Mouse (Mus musculus): ENCODE results near the gene Tmem274. TPM values are rescaled to one million over a fixed set of nuclear protein-coding genes. Genes with fewer than 3 reads are reported as not detected.
A peak's percentile ranks its signal among the peaks of the same experiment; 100 is the strongest.

Tmem274 gene
- polyA plus RNA-seq, 1 experiment from 2014 or later, result 0.83 TPM

GRCm38 (mm10) chr4:149485825-149486206, 8.6 kb downstream of the Tmem274 start:
- Histone ChIP-seq H3K27me3 (ENCODE audit: low read depth, poor library complexity, severe bottlenecking) (no peaks in the 10 kb centered on the region), H3K36me3 (peaks cover 41% of the 10 kb centered on the region), H3K4me3 (peak overlapping the region; percentile 72), H3K27ac (peak overlapping the region; percentile 88), H3K4me1 (peaks cover 20% of the 10 kb centered on the region), H3K9me3 (replicated peaks) (no peaks in the 10 kb centered on the region)
- peak; percentile 46 for DNase-seq (ENCODE audit: low spot score)
- under 1% methylated on average over 10 of the region's 10 CpGs for WGBS

GRCm38 (mm10) chr4:149487729-149488128, 10.6 kb downstream of the Tmem274 start:
- 97% methylated on average over 12 of the region's 12 CpGs for WGBS
- peaks cover 59% of the 10 kb centered on the region for H3K36me3 ChIP-seq
- H3K4me1 ChIP-seq, result peaks cover 20% of the 10 kb centered on the region
- H3K4me3 ChIP-seq, result no peak overlapping the region
- H3K27ac ChIP-seq, result no peak overlapping the region
- no peak for DNase-seq (ENCODE audit: low spot score)
- H3K27me3 ChIP-seq (ENCODE audit: low read depth, poor library complexity, severe bottlenecking), result no peaks in the 10 kb centered on the region
- H3K9me3 ChIP-seq (replicated peaks), result no peaks in the 10 kb centered on the region

DNA sequence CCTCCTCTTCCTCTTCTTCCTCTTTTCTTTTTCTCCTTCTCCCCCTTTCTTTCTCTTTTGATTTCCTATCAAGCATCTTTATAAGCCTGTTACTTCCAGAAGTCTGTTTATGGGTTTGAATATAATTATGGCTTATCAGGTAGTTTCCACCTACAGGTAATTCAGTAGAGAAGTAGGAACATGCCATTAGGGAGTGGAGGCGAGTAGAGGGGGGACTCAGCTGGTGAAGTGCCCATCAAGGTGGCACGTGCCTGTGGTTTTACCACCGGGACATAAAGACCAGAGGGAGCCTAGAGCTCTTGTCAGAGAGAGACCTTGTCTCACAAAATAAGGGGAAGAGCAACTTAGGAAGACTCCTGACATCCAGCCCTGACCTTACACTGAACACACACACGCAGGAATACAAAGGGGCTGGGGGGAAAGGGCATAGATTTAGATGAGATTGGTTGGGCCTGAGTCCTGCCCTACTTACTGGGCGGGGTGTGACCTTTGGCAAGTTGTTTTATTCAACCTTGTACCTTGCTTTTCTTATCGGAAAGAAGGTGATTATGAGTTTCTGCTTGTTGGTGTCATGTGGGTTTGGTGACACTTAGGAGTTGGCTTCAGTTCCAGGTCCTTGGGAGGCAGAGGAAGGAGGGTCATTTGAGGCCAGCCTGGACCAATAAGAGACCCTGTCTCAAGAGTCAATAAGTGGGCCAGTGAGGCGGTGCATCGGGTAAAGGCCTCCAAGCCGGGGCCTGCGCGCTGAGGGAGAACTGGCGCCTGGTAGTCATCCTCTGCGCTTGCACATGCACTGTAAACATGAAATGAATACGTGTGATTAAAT, 12.4 kb downstream of the Tmem274 start:
- no peaks in the 10 kb centered on the region for H3K9me3 ChIP-seq (replicated peaks)
- H3K36me3 ChIP-seq, result peaks cover 76% of the 10 kb centered on the region
- WGBS, result 95% methylated on average over 14 of the region's 14 CpGs
- peaks cover 12% of the 10 kb centered on the region for H3K4me1 ChIP-seq
- no peak for DNase-seq (ENCODE audit: low spot score)
- no peak overlapping the region for H3K4me3 ChIP-seq
- no peaks in the 10 kb centered on the region for H3K27me3 ChIP-seq (ENCODE audit: low read depth, poor library complexity, severe bottlenecking)
- no peak overlapping the region for H3K27ac ChIP-seq

DNA sequence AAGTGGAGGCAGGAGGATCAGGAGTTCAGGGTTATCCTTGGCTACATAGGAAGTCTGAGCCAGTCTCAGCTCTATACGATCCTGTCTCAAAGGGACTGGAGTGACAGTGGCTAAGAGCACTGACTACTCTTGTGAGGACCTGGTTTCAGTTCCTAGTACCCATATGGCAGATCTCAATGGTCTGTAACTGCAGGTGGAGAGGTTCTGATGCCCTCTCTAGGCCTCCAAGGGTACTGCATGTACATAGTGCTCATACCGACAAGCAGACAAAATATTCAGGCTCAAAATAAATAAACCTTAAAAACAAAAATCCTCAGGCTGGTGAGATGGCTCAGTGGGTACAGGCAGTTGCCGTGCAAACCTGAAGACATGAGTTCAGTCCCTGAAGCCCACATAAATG, 14.0 kb downstream of the Tmem274 start:
- WGBS, result 97% methylated on average over 3 of the region's 3 CpGs
- no peak overlapping the region for H3K4me3 ChIP-seq
- DNase-seq (ENCODE audit: low spot score), result no peak
- H3K27me3 ChIP-seq (ENCODE audit: low read depth, poor library complexity, severe bottlenecking), result no peaks in the 10 kb centered on the region
- peaks cover 7% of the 10 kb centered on the region for H3K4me1 ChIP-seq
- H3K9me3 ChIP-seq (replicated peaks), result no peaks in the 10 kb centered on the region
- peaks cover 90% of the 10 kb centered on the region for H3K36me3 ChIP-seq
- no peak overlapping the region for H3K27ac ChIP-seq

- Histone ChIP-seq H3K36me3 (peaks cover 91% of the 10 kb centered on the region), H3K27ac (no peak overlapping the region; the same call in 1 of the 2 replicates), H3K9me3 (replicated peaks) (no peaks in the 10 kb centered on the region)
Observed at GRCm38 (mm10) chr4:149496612-149497011, 19.4 kb downstream of the Tmem274 start.

DNA sequence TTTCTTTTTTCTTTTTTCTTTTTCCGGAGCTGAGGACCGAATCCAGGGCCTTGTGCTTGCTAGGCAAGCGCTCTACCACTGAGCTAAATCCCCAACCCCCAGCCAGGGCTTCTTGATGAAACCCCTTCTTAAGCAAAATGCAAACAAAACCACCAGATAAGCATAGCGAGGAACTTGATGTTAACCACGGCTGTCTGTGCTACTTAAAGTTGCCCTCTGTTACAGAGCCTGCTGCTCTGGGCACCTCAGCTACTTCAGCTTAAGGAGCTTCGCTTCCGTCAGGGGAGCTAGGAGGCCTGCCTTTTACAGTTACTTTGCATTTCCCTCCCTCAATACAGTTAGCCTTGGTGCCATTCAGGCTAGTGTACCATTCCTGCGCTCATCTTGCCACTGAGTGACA, 21.7 kb downstream of the Tmem274 start:
- no peaks in the 10 kb centered on the region for H3K4me1 ChIP-seq
- no peaks in the 10 kb centered on the region for H3K9me3 ChIP-seq (replicated peaks)
- no peak overlapping the region for H3K27ac ChIP-seq
- no peaks in the 10 kb centered on the region for H3K27me3 ChIP-seq (ENCODE audit: low read depth, poor library complexity, severe bottlenecking)
- DNase-seq (ENCODE audit: low spot score), result no peak
- H3K4me3 ChIP-seq, result no peak overlapping the region
- H3K36me3 ChIP-seq, result peaks cover 89% of the 10 kb centered on the region
- 92% methylated on average over 8 of the region's 8 CpGs for WGBS

More at GRCm38 (mm10) chr4:149496612-149497011, 19.4 kb downstream of the Tmem274 start:
- DNase-seq (ENCODE audit: low spot score), result no peak
- Histone ChIP-seq H3K27me3 (ENCODE audit: low read depth, poor library complexity, severe bottlenecking) (no peaks in the 10 kb centered on the region), H3K4me3 (no peak overlapping the region), H3K4me1 (no peaks in the 10 kb centered on the region)
- 81% methylated on average over 2 of the region's 2 CpGs for WGBS

DNA sequence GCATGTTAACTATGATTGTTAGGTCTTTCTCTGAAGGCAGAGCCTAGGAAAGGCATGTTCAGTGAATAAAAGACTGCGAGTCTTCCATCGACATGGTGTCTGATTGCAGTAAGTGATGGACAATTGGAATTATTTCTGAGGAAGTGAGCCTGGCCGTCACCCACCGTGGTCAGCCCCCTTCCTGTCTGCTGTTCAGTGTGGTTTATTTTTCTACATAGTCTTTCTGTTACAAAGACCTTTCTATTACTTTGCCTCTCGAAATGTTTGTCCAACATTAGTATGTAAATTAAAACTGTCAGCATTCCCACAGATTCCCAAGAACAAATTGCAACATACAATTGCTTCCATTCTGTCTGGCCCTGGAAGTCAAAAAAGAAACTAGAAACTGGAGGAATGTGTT, 22.6 kb downstream of the Tmem274 start:
- Histone ChIP-seq H3K27ac (no peak overlapping the region), H3K27me3 (ENCODE audit: low read depth, poor library complexity, severe bottlenecking) (no peaks in the 10 kb centered on the region), H3K9me3 (replicated peaks) (no peaks in the 10 kb centered on the region), H3K36me3 (peaks cover 80% of the 10 kb centered on the region), H3K4me3 (no peak overlapping the region), H3K4me1 (peaks cover 7% of the 10 kb centered on the region)
- 91% methylated on average over 5 of the region's 5 CpGs for WGBS
- DNase-seq (ENCODE audit: low spot score), result no peak

DNA sequence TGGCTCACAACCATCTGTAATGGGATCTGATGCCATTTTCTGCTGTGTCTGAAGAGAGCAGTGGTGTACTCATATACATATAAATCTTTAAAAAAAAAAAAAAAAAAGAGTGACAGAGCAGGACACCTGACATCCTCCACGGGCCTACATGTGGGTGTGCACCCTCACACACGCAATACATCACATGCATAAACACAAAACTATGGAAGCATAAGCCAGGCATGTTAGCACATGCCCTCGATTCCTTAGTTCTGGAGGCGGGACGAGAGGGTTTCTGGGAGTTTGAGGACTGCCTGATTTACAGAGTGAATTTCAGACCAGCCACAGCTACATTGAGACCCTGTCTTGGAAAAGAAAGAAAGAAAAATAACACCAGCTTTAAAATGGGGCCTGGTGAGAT, 27.2 kb downstream of the Tmem274 start:
- H3K27me3 ChIP-seq (ENCODE audit: low read depth, poor library complexity, severe bottlenecking), result no peaks in the 10 kb centered on the region
- H3K36me3 ChIP-seq, result peaks cover 38% of the 10 kb centered on the region
- H3K27ac ChIP-seq, result peak overlapping the region; percentile 79
- DNase-seq (ENCODE audit: low spot score), result no peak
- no peak overlapping the region for H3K4me3 ChIP-seq
- peaks cover 15% of the 10 kb centered on the region for H3K4me1 ChIP-seq
- WGBS, result 84% methylated on average over 5 of the region's 5 CpGs
- no peaks in the 10 kb centered on the region for H3K9me3 ChIP-seq (replicated peaks)

DNA sequence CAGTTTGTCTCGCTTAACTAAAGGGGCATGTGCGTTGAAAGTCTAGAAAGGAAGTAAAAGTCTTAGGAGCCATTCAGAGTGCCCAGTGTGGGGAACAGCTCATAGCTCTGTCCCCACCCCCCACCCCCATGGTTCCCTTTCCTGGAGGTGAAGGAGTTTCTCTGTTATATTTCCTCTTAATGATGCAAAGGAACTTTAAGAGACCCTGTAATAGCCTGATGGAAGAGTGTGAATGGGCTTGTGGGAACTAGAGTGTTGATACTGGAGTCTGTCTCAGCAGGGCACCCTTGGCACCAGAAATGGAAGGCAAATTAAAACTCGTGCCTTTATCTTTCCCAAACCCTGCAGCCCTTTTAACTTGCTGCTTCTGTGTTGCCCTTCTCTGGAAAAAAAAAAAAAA, 27.7 kb downstream of the Tmem274 start:
- WGBS, result 52% methylated on average over 3 of the region's 3 CpGs
- no peak for DNase-seq (ENCODE audit: low spot score)
- Histone ChIP-seq H3K27me3 (ENCODE audit: low read depth, poor library complexity, severe bottlenecking) (no peaks in the 10 kb centered on the region), H3K4me1 (peaks cover 15% of the 10 kb centered on the region), H3K4me3 (no peak overlapping the region), H3K36me3 (peaks cover 34% of the 10 kb centered on the region), H3K9me3 (replicated peaks) (no peaks in the 10 kb centered on the region), H3K27ac (peak overlapping the region; percentile 79)

DNA sequence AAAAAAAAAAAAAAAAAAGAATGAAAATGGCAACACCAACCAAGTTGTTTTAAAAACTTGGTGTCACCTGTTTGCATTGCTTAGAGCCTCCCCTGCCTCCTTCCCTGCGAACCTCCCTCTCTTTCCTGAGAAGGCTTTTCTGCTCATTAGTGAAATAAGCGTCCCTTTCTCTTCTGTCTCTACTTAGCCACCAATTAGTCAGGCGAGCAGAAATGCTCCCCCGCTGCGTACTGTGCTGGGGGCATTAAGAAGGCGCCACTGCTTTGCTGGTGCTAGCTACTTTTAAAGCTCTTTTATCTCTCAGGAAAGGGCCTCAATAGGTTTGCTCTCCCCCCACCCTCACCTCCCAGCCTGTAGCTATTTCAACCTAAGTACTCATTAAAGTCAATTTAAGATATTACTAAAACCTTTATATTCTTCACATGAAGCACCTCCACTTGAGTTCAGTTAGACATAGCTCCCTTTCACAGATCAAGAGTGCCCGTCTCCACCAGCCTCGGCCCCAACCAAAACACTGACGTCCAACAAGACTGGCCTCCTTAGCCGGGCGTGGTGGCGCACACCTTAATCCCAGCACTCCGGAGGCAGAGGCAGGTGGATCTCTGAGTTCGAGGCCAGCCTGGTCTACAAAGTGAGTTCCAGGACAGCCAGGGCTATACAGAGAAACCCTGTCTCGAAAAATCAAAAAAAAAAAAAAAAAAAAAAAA, 28.2 kb downstream of the Tmem274 start:
- Histone ChIP-seq H3K27ac (no peak overlapping the region), H3K4me1 (peaks cover 15% of the 10 kb centered on the region), H3K36me3 (peaks cover 28% of the 10 kb centered on the region), H3K27me3 (ENCODE audit: low read depth, poor library complexity, severe bottlenecking) (no peaks in the 10 kb centered on the region), H3K4me3 (no peak overlapping the region), H3K9me3 (replicated peaks) (no peaks in the 10 kb centered on the region)
- DNase-seq (ENCODE audit: low spot score), result peak; percentile 53
- whole genome bisulfite sequencing, result 58% methylated on average over 15 of the region's 15 CpGs

DNA sequence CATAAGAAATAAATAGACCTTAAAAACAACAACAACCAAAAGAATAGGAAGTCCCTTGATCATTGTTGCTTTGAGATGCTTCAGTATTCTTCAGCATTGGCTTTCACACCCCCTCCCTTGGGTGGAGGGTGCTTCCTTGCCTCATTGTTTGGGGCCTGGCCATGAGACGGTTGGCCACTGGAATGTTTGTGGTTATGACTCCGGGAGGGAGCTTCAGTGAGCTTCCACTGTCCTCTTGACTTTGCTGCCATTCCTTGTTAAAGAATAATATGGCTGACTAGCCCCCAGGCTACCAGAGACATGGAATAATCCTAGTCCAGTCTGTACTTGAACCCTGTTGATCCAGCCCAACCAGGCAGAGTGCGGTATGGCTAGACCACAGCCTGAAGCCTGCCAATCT, 29.7 kb downstream of the Tmem274 start:
- Histone ChIP-seq H3K4me3 (no peak overlapping the region), H3K27ac (no peak overlapping the region), H3K4me1 (peaks cover 22% of the 10 kb centered on the region), H3K27me3 (ENCODE audit: low read depth, poor library complexity, severe bottlenecking) (no peaks in the 10 kb centered on the region), H3K9me3 (replicated peaks) (no peaks in the 10 kb centered on the region), H3K36me3 (peaks cover 15% of the 10 kb centered on the region)
- DNase-seq (ENCODE audit: low spot score), result no peak
- WGBS, result 87% methylated on average over 3 of the region's 3 CpGs

DNA sequence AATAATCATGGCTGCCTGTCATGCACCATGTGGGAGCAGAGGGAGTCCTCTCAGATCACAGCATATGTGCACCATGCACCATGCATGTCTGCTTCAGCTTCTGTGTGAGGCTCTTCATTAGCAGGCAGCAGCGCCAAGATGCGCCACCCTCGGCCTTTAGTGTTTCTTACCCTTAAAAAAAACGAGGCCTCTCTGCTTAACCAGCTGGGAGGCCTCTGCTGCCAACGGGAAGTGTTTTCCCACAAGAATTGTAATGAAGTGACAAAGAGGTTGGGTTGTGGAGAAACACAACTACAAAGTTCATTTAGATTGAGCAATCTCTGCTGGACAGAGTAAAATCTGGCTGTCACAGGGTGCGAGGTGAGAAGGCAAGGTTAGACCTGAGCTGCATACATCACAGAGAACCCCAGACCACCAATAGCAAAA, 34.1 kb downstream of the Tmem274 start:
- 63% methylated on average over 6 of the region's 6 CpGs for WGBS
- no peak for DNase-seq (ENCODE audit: low spot score)
- no peaks in the 10 kb centered on the region for H3K27me3 ChIP-seq (ENCODE audit: low read depth, poor library complexity, severe bottlenecking)
- H3K4me1 ChIP-seq, result 0 out of 2 replicates have a peak, but pooled peaks cover 7% of the 10 kb centered on the region
- no peak overlapping the region for H3K27ac ChIP-seq
- H3K4me3 ChIP-seq, result no peak overlapping the region
- H3K36me3 ChIP-seq, result no peaks in the 10 kb centered on the region
- no peaks in the 10 kb centered on the region for H3K9me3 ChIP-seq (replicated peaks)

DNA sequence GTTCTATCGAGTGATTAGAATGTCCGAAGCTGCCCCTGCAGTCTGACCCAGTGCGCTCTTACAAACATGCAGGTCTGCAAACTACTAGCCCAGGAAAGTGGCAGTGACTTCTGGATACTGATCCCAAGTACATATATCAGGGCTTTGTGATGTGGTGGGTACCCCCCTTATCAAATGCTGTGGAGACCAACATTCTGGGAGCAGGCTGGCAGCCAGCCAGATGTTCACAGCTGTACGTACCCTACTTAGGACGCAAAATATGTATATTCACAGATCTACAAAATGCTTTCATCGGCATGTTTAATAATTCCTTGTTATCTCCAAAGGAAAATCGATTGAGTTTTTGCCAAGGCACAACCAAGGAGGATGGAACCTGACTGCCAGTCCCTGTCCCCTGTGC, 34.9 kb downstream of the Tmem274 start:
- Histone ChIP-seq H3K4me3 (no peak overlapping the region), H3K27ac (no peak overlapping the region), H3K9me3 (replicated peaks) (no peaks in the 10 kb centered on the region), H3K27me3 (ENCODE audit: low read depth, poor library complexity, severe bottlenecking) (no peaks in the 10 kb centered on the region), H3K36me3 (no peaks in the 10 kb centered on the region), H3K4me1 (0 out of 2 replicates have a peak, but pooled peaks cover 7% of the 10 kb centered on the region)
- no peak for DNase-seq (ENCODE audit: low spot score)
- WGBS, result 92% methylated on average over 7 of the region's 7 CpGs
